Mouse (Mus musculus) intestine, embryonic 14.5 days (tissue): ENCODE results near the gene Grid2. TPM values are rescaled to one million over a fixed set of nuclear protein-coding genes. Genes with fewer than 3 reads are reported as not detected.
A peak's percentile ranks its signal among the peaks of the same experiment; 100 is the strongest.

Experiments used
- ATAC-seq: fragments of 200-750 bp; cut with Nextera tagmentation; replicated peaks from 2 replicates; pipeline ENCODE4 v1.8.0; 2017; ENCODE audit warnings: low read depth, moderate number of reproducible peaks, moderate TSS enrichment, moderate library complexity; ENCODE audit not compliant: low FRiP score, low TSS enrichment
- DNase-seq: peaks from one replicate; pipeline ENCODE4 v3.0.0-alpha.2; 2018; ENCODE audit warnings: low spot score
- H3K27ac ChIP-seq: fragments of 300-500 bp; sonication (generic); 2 replicates; pipeline ENCODE4 v1.5.1; 2014; ENCODE audit warnings: low read depth, mild to moderate bottlenecking, control low read depth
- H3K27me3 ChIP-seq: fragments of 300-500 bp; sonication (generic); replicated peaks from 2 replicates; pipeline ENCODE4 v1.6.1; 2014; ENCODE audit warnings: low read length, control low read depth; ENCODE audit not compliant: control insufficient read depth, insufficient read depth
- H3K36me3 ChIP-seq: fragments of 300-500 bp; sonication (generic); 2 replicates; pipeline ENCODE4 v1.6.1; 2014; ENCODE audit warnings: low read length, control low read depth; ENCODE audit not compliant: control insufficient read depth, insufficient read depth
- H3K4me1 ChIP-seq: fragments of 300-500 bp; sonication (generic); replicated peaks from 2 replicates; pipeline ENCODE4 v1.6.1; 2014; ENCODE audit warnings: low read length, control low read depth, mixed read lengths; ENCODE audit not compliant: control insufficient read depth, insufficient read depth
- H3K4me2 ChIP-seq: fragments of 300-500 bp; sonication (generic); 2 replicates; pipeline ENCODE4 v1.6.1; 2014; ENCODE audit warnings: low read length
- H3K4me3 ChIP-seq: fragments of 300-500 bp; sonication (generic); 2 replicates; pipeline ENCODE4 v1.5.1; 2014; ENCODE audit warnings: low read depth, low read length, control low read depth, mixed read lengths
- H3K9ac ChIP-seq: fragments of 300-500 bp; sonication (generic); 2 replicates; pipeline ENCODE4 v1.6.1; 2014; ENCODE audit warnings: mild to moderate bottlenecking, low read length
- H3K9me3 ChIP-seq: fragments of 300-500 bp; sonication (generic); 2 replicates; pipeline ENCODE4 v1.6.1; 2016; ENCODE audit warnings: low read length, control low read depth; ENCODE audit not compliant: control insufficient read depth
- WGBS: fragments of 180-500 bp; shearing (Covaris S2); extraction: QIAGEN DNeasy Blood & Tissue Kit; methylation state at CpG from one replicate; pipeline ENCODE4 v1.1.7; 2014; 5-methylcytosine and 5-hydroxymethylcytosine counted together
- polyA plus RNA-seq: library from polyadenylated mRNA; unstranded; fragments of >200 nt; fragmentation: Nextera tagmentation; extraction: Ambion mirVana; gene quantifications from 2 replicates; pipeline ENCODE4 v1.2.1, GENCODE M21; 2014

Gene Grid2
- polyA plus RNA-seq, 1 experiment from 2014 or later, result 0.81 TPM

DNA sequence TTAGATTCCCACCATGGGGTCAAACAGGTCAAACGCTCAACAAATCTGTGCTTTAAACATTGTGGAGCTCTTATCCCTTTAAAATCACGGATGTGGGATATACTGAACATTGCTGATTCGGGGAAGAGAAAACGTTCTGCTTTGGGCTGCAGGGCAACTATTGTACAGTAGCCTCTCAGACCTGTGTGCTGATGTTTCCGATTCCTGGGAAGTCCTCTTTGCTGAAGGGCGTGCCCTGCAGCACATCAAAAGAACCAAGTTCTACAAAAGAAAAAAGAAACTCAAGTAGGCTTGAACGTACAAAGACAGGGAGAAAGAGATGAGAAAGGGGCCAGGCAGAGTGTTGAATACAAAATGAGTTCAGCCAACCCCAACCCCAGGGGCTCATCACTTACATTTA lies 1439.0 kb downstream of the Grid2 start:
- no peak overlapping the region for H3K9ac ChIP-seq
- 52% methylated on average over 7 of the region's 7 CpGs for WGBS

DNA sequence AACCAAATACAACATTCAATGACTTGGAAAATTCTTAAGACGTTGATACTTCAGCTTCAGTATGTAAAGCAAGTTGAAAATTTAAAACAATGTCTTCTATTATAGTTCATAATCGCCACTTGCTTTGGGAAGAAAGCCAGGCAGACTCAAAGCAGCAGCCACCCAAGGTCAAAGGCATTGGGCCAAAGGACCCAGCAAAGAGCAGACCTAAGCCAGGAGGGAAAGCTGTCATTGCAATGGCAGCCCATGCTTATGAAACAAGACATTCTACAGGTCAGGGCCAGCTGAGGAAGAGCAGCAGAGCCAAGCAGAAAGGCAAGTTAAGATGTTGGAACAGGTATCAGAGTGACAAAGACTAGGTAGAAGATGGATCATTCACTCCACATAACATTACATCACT lies 1448.0 kb downstream of the Grid2 start:
- H3K27ac ChIP-seq, result no peak overlapping the region
- H3K4me3 ChIP-seq, result no peak overlapping the region
- ATAC-seq (no peak), DNase-seq (no peak)
- H3K4me1 ChIP-seq, result no peaks in the 10 kb centered on the region
- H3K9me3 ChIP-seq, result no peaks in the 10 kb centered on the region
- 70% methylated on average over 2 of the region's 2 CpGs for WGBS
- H3K27me3 ChIP-seq, result peaks cover 4% of the 10 kb centered on the region; the same call in 1 of the 2 replicates
- no peak overlapping the region for H3K9ac ChIP-seq
- no peak overlapping the region for H3K4me2 ChIP-seq
- H3K36me3 ChIP-seq, result no peaks in the 10 kb centered on the region

More for the DNA sequence above, 1439.0 kb downstream of the Grid2 start:
- H3K27ac ChIP-seq, result no peak overlapping the region
- no peak for ATAC-seq
- H3K4me1 ChIP-seq, result no peaks in the 10 kb centered on the region
- no peak overlapping the region for H3K4me2 ChIP-seq
- H3K9me3 ChIP-seq, result no peaks in the 10 kb centered on the region
- no peak for DNase-seq
- H3K4me3 ChIP-seq, result no peak overlapping the region
- H3K36me3 ChIP-seq, result no peaks in the 10 kb centered on the region
- no peaks in the 10 kb centered on the region for H3K27me3 ChIP-seq

DNA sequence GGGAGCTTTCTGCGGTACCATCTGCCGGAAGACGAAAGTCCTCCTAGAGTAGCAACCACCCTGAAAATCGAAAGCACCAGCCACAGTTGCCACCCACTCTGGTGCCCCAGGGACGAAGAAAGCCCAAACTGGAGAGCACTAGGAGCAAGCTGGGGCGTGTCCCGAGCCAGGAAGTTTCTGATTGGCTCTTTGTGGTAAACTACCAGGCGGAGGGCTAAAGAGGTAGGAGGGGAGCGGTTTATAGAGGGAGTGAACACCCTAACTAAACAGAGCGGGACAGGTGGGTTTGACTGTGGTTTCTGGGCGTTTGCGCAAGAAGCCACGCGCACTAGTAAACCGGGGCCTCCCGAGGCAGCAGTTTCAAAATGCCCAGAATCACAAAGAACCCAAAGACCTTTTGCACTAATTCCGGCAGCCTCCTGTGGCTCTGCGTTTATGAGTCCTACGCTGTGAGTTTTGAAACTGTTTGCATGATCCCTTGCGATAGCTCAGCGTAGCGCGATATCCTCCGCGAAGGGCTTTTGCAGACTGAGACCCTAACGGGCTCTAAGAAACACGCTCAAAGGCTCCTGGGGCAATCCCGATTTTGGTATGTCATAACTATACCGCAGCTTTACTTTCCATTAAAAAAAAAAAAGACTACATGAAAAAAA lies 1472.2 kb downstream of the Grid2 start:
- DNase-seq, result peak; percentile 73
- H3K4me1 ChIP-seq, result peaks cover 9% of the 10 kb centered on the region; the same call in 1 of the 2 replicates
- no peak overlapping the region for H3K27ac ChIP-seq
- no peaks in the 10 kb centered on the region for H3K9me3 ChIP-seq
- peak; percentile 69 for ATAC-seq
- no peak overlapping the region for H3K9ac ChIP-seq
- H3K36me3 ChIP-seq, result no peaks in the 10 kb centered on the region
- peak overlapping the region; percentile 76 for H3K4me2 ChIP-seq
- peak overlapping the region; percentile 42 for H3K4me3 ChIP-seq
- H3K27me3 ChIP-seq, result peaks cover 66% of the 10 kb centered on the region
- WGBS, result under 1% methylated on average over 29 of the region's 29 CpGs

DNA sequence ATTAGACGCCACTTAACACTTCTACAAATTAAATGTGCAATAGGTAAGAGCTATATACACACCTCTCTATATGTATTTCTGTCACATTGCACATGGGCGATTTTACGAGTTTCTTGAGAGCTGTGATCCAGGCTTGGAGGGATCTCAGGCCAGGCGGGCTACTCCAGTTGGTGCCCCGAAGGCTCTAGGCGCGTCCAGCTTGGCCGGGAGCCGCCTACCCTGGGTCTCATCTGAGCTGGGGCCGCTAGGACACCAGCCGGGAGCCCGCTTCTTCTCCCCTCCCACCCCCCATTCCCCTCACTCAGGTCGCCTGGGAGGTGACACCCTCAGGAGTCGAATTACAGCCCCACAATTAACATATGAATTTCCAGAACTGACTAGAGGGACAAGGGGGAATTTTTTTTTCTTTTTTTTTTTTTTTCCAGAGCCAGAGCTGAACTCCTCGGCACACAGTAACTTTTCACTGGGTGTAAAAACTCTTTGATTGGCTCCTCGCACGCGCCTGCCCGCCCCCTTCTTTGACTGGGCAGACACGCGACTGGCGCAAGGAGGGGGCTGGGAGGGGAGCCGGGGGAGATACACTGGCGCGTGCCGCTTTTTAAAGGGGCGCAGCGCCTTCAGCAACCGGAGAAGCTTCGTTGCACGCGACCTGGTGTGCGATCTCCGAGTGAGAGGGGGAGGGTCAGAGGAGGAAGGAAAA lies 1473.0 kb downstream of the Grid2 start, which contains the start of gene Atoh1:
Atoh1 (plus strand) TSS at position 627 of the 700 bp plus-strand sequence.
- peaks cover 74% of the 10 kb centered on the region for H3K27me3 ChIP-seq
- H3K36me3 ChIP-seq, result no peaks in the 10 kb centered on the region
- peaks cover 9% of the 10 kb centered on the region; the same call in 1 of the 2 replicates for H3K4me1 ChIP-seq
- H3K4me2 ChIP-seq, result peak within 1 kb of the TSS; percentile 76
- ATAC-seq, result peak; percentile 64
- no peak within 1 kb of the TSS for H3K9ac ChIP-seq
- under 1% methylated on average over 34 of the region's 34 CpGs for WGBS
- H3K4me3 ChIP-seq, result peak within 1 kb of the TSS; percentile 42
- no peak within 1 kb of the TSS for H3K27ac ChIP-seq
- peak; percentile 78 for DNase-seq
- H3K9me3 ChIP-seq, result no peaks in the 10 kb centered on the region

DNA sequence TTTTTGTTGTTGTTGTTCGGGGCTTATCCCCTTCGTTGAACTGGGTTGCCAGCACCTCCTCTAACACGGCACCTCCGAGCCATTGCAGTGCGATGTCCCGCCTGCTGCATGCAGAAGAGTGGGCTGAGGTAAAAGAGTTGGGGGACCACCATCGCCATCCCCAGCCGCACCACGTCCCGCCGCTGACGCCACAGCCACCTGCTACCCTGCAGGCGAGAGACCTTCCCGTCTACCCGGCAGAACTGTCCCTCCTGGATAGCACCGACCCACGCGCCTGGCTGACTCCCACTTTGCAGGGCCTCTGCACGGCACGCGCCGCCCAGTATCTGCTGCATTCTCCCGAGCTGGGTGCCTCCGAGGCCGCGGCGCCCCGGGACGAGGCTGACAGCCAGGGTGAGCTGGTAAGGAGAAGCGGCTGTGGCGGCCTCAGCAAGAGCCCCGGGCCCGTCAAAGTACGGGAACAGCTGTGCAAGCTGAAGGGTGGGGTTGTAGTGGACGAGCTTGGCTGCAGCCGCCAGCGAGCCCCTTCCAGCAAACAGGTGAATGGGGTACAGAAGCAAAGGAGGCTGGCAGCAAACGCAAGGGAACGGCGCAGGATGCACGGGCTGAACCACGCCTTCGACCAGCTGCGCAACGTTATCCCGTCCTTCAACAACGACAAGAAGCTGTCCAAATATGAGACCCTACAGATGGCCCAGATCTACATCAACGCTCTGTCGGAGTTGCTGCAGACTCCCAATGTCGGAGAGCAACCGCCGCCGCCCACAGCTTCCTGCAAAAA lies 1473.7 kb downstream of the Grid2 start:
- DNase-seq, result peak; percentile 82
- H3K4me1 ChIP-seq, result peaks cover 9% of the 10 kb centered on the region; the same call in 1 of the 2 replicates
- H3K36me3 ChIP-seq, result no peaks in the 10 kb centered on the region
- ATAC-seq, result peak; percentile 60
- peaks cover 81% of the 10 kb centered on the region for H3K27me3 ChIP-seq
- under 1% methylated on average over 52 of the region's 53 CpGs for WGBS
- no peak overlapping the region for H3K27ac ChIP-seq
- no peaks in the 10 kb centered on the region for H3K9me3 ChIP-seq
- H3K9ac ChIP-seq, result no peak overlapping the region
- peak overlapping the region; percentile 76 for H3K4me2 ChIP-seq
- H3K4me3 ChIP-seq, result peak overlapping the region; percentile 42

DNA sequence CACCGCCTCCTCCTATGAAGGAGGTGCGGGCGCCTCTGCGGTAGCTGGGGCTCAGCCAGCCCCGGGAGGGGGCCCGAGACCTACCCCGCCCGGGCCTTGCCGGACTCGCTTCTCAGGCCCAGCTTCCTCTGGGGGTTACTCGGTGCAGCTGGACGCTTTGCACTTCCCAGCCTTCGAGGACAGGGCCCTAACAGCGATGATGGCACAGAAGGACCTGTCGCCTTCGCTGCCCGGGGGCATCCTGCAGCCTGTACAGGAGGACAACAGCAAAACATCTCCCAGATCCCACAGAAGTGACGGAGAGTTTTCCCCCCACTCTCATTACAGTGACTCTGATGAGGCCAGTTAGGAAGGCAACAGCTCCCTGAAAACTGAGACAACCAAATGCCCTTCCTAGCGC lies 1474.4 kb downstream of the Grid2 start:
- Histone ChIP-seq H3K4me1 (peaks cover 9% of the 10 kb centered on the region; the same call in 1 of the 2 replicates), H3K9ac (no peak overlapping the region), H3K36me3 (no peaks in the 10 kb centered on the region), H3K27me3 (peaks cover 87% of the 10 kb centered on the region), H3K27ac (no peak overlapping the region), H3K4me3 (peak overlapping the region; percentile 42), H3K9me3 (no peaks in the 10 kb centered on the region), H3K4me2 (peak overlapping the region; percentile 76)
- WGBS, result under 1% methylated on average over 18 of the region's 19 CpGs
- ATAC-seq, result no peak
- DNase-seq, result peak; percentile 69

DNA sequence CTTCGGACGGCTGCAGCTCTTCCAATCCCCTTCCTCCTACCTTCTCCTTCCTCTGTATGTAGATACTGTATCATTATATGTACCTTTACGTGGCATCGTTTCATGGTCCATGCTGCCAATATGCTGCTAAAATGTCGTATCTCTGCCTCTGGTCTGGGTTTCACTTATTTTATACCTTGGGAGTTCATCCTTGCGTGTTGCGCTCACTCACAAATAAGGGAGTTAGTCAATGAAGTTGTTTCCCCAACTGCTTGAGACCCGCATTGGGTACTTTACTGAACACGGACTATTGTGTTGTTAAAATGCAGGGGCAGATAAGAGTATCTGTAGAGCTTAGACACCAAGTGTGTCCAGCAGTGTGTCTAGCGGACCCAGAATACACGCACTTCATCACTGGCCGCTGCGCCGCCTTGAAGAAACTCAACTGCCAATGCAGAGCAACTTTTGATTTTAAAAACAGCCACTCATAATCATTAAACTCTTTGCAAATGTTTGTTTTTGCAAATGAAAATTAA lies 1474.9 kb downstream of the Grid2 start:
- H3K4me3 ChIP-seq, result peak overlapping the region; percentile 42; the same call in 1 of the 2 replicates
- DNase-seq (no peak), ATAC-seq (no peak)
- no peaks in the 10 kb centered on the region for H3K9me3 ChIP-seq
- peaks cover 9% of the 10 kb centered on the region; the same call in 1 of the 2 replicates for H3K4me1 ChIP-seq
- WGBS, result 5% methylated on average over 14 of the region's 14 CpGs
- H3K4me2 ChIP-seq, result no peak overlapping the region
- H3K27ac ChIP-seq, result no peak overlapping the region
- no peak overlapping the region for H3K9ac ChIP-seq
- H3K36me3 ChIP-seq, result no peaks in the 10 kb centered on the region
- peaks cover 93% of the 10 kb centered on the region for H3K27me3 ChIP-seq

DNA sequence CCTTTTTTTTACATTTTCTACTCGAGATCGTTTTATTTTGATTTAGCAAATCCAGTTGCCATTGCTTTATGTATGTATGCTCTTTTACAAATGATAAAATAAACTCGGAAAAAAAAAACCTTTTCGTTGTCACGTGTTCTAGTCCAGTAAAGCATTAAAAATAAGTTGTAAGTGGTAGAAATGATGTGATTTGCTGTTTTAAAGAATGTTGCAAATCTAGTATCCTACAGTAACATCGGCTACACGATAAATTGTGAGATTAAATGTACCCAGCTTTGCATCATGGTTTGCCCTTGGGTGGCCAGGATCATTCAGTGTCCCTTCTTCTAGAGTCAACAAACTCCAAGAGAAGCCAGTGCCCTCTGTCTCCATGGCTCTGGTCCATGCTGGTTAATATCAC lies 1475.5 kb downstream of the Grid2 start:
- Histone ChIP-seq H3K4me2 (no peak overlapping the region), H3K27me3 (peaks cover 97% of the 10 kb centered on the region), H3K4me3 (no peak overlapping the region), H3K9ac (no peak overlapping the region), H3K9me3 (no peaks in the 10 kb centered on the region), H3K4me1 (peaks cover 9% of the 10 kb centered on the region; the same call in 1 of the 2 replicates), H3K27ac (no peak overlapping the region), H3K36me3 (no peaks in the 10 kb centered on the region)
- no peak for DNase-seq
- 10% methylated on average over 7 of the region's 7 CpGs for WGBS
- no peak for ATAC-seq
